Comparison of ENCODE assay signal across 17 mouse cellular contexts in genomic region chr2:32926330-32927075, GRCm38 (mm10). TPM values are rescaled to one million over a fixed set of nuclear protein-coding genes. Genes with fewer than 3 reads are reported as not detected.
DNase-seq lines count a peak whose midpoint lies in the region; ATAC-seq and TF ChIP-seq lines count a peak whose summit lies in the region.
"Had no signal": no experiment of that assay in that cellular context is flagged by ENCODE, and none has a peak within 500 bp of the region (broad histone marks: within the 10 kb centered on the region; RNA-seq: fewer than 3 reads in every experiment).

No protein-coding gene starts in this region.

- peak; percentile 29 for DNase-seq in cerebellum, adult 11 months
- DNase-seq in cerebellum, adult 8-10 months: no peak
- no peak for DNase-seq in lung, postnatal 25 days (ENCODE audit: low spot score)
- peak; percentile 59 for DNase-seq in thymus, adult 2 months
- no peak for DNase-seq in urinary bladder, postnatal 36 days (ENCODE audit: low spot score in 2 of 2)
- DNase-seq in adrenal gland, adult 2 months: no peak
- DNase-seq: gastrocnemius, postnatal 10 days; right cerebral cortex, adult 18-20 months had no signal

- no peak for ATAC-seq in lung, embryonic 15.5 days (ENCODE audit: borderline replicate concordance, extremely low read depth, low FRiP score, low TSS enrichment)
- ATAC-seq in megakaryocyte-erythroid progenitor cell, adult 5-6 weeks (replicated peaks; ENCODE audit: low FRiP score, low TSS enrichment, poor library complexity, severe bottlenecking): no peak
- ATAC-seq: intestine, embryonic 15.5 days had no signal

- H3K4me1 ChIP-seq in lung, embryonic 15.5 days: peaks cover 23% of the 10 kb centered on the region
- H3K4me1 ChIP-seq in thymus, adult 2 months (replicated peaks; ENCODE audit: control insufficient read depth, insufficient read depth, low read length): peaks cover 14% of the 10 kb centered on the region
- H3K4me1 ChIP-seq: intestine, embryonic 15.5 days; kidney, embryonic 15.5 days had no signal

- peak overlapping the region; percentile 95 for H3K27ac ChIP-seq in lung, embryonic 15.5 days
- H3K27ac ChIP-seq in thymus, adult 2 months (ENCODE audit: control insufficient read depth, insufficient read depth, low read length): no peak overlapping the region
- H3K27ac ChIP-seq: forebrain, embryonic 10.5 days; hindbrain, embryonic 10.5 days; intestine, embryonic 15.5 days; kidney, embryonic 15.5 days; liver, embryonic 15.5 days had no signal

- no peaks in the 10 kb centered on the region for H3K27me3 ChIP-seq in lung, embryonic 15.5 days
- H3K27me3 ChIP-seq in thymus, adult 2 months (ENCODE audit: control insufficient read depth, insufficient read depth, low read length): no peaks in the 10 kb centered on the region
- H3K27me3 ChIP-seq: intestine, embryonic 15.5 days; kidney, embryonic 15.5 days; liver, embryonic 15.5 days; stomach, embryonic 15.5 days had no signal

- WGBS in lung, embryonic 15.5 days: 81% methylated on average over 11 of the region's 12 CpGs
- 34% methylated on average over 12 of the region's 12 CpGs for WGBS in thymus, adult 2 months

- H3K4me3 ChIP-seq in lung, embryonic 15.5 days: no peak overlapping the region
- no peak overlapping the region for H3K4me3 ChIP-seq in thymus, adult 2 months (ENCODE audit: control insufficient read depth, insufficient read depth, low read length)
- H3K4me3 ChIP-seq: forebrain, embryonic 10.5 days; hindbrain, embryonic 10.5 days; intestine, embryonic 15.5 days; kidney, embryonic 15.5 days; liver, embryonic 15.5 days; megakaryocyte, embryonic 14.5 days; stomach, embryonic 15.5 days had no signal

- H3K9me3 ChIP-seq in lung, embryonic 15.5 days: no peaks in the 10 kb centered on the region
- H3K9me3 ChIP-seq: forebrain, embryonic 10.5 days; hindbrain, embryonic 10.5 days; intestine, embryonic 15.5 days; kidney, embryonic 15.5 days; liver, embryonic 15.5 days; megakaryocyte, embryonic 14.5 days; stomach, embryonic 15.5 days had no signal

- no peak for TF ChIP-seq POLR2A in thymus, adult 2 months (IDR thresholded peaks at IDR 0.05; ENCODE audit: control insufficient read depth, extremely low read depth, insufficient read depth, low read length, poor library complexity)

- no peak overlapping the region for H3K9ac ChIP-seq in lung, embryonic 15.5 days
- H3K9ac ChIP-seq: intestine, embryonic 15.5 days; kidney, embryonic 15.5 days; liver, embryonic 15.5 days; stomach, embryonic 15.5 days had no signal

- H3K36me3 ChIP-seq in lung, embryonic 15.5 days: peaks cover 41% of the 10 kb centered on the region
- no peaks in the 10 kb centered on the region for H3K36me3 ChIP-seq in thymus, adult 2 months (ENCODE audit: control insufficient read depth, insufficient read depth, low read length)

- H3K4me2 ChIP-seq in lung, embryonic 15.5 days: no peak overlapping the region
- H3K4me2 ChIP-seq: intestine, embryonic 15.5 days; kidney, embryonic 15.5 days; liver, embryonic 15.5 days; stomach, embryonic 15.5 days had no signal

- TF ChIP-seq CTCF in thymus, adult 2 months (IDR thresholded peaks at IDR 0.05; ENCODE audit: borderline replicate concordance, control insufficient read depth, extremely low read depth, insufficient read depth, low read length, poor library complexity): no peak

RNA-seq across cellular contexts. Expression of gene Rpl12, which starts 34.9 kb away (rescaled TPM):
- 164 and 167 TPM in 2 replicates for polyA plus RNA-seq in lung, embryonic 15.5 days (2015; fragmentation: Nextera tagmentation; extraction: Ambion mirVana)
- polyA plus RNA-seq in thymus, adult 2 months (2012; rRNA removed): 495 and 552 TPM in 2 replicates
- total RNA-seq in megakaryocyte-erythroid progenitor cell, adult 5-6 weeks (2014; fragmentation: Nextera tagmentation): 3,260 and 3,361 TPM in 2 replicates
- 3,030 and 3,103 TPM in 2 replicates for total RNA-seq in megakaryocyte-erythroid progenitor cell, adult 5-6 weeks (2017)
- 100 to 1,000 TPM; 136 to 149 TPM for total RNA-seq in adrenal gland, adult 2 months (2021)
- 146 and 165 TPM in 2 replicates for polyA plus RNA-seq in adrenal gland, adult 2 months (2012; rRNA removed)

RNA-seq across cellular contexts. Expression of gene Lrsam1, which starts 34.9 kb away (rescaled TPM):
- 7.5 and 9.7 TPM in 2 replicates for polyA plus RNA-seq in lung, embryonic 15.5 days (2015; fragmentation: Nextera tagmentation; extraction: Ambion mirVana)
- polyA plus RNA-seq in thymus, adult 2 months (2012; rRNA removed): 13.7 and 15.3 TPM in 2 replicates
- total RNA-seq in megakaryocyte-erythroid progenitor cell, adult 5-6 weeks (2014; fragmentation: Nextera tagmentation): 5.1 and 12.6 TPM in 2 replicates
- total RNA-seq in megakaryocyte-erythroid progenitor cell, adult 5-6 weeks (2017): 6.3 and 7.9 TPM in 2 replicates
- total RNA-seq in adrenal gland, adult 2 months (2021): 10 to 100 TPM; 18.0 to 25.6 TPM
- 24.8 and 26.0 TPM in 2 replicates for polyA plus RNA-seq in adrenal gland, adult 2 months (2012; rRNA removed)

RNA-seq across cellular contexts. Expression of gene Fam129b, which starts 50.6 kb away (rescaled TPM):
- polyA plus RNA-seq in lung, embryonic 15.5 days (2015; fragmentation: Nextera tagmentation; extraction: Ambion mirVana): 114 and 117 TPM in 2 replicates
- 20.8 and 22.9 TPM in 2 replicates for polyA plus RNA-seq in thymus, adult 2 months (2012; rRNA removed)
- 9.0 and 16.3 TPM in 2 replicates for total RNA-seq in megakaryocyte-erythroid progenitor cell, adult 5-6 weeks (2014; fragmentation: Nextera tagmentation)
- total RNA-seq in megakaryocyte-erythroid progenitor cell, adult 5-6 weeks (2017): 13.8 TPM in 2 replicates
- total RNA-seq in adrenal gland, adult 2 months (2021): 10 to 100 TPM; 14.8 to 27.4 TPM
- 20.1 and 21.6 TPM in 2 replicates for polyA plus RNA-seq in adrenal gland, adult 2 months (2012; rRNA removed)

RNA-seq across cellular contexts. Expression of gene Slc2a8, which starts 55.4 kb away (rescaled TPM):
- polyA plus RNA-seq in lung, embryonic 15.5 days (2015; fragmentation: Nextera tagmentation; extraction: Ambion mirVana): 20.8 and 22.5 TPM in 2 replicates
- polyA plus RNA-seq in thymus, adult 2 months (2012; rRNA removed): 29.8 and 32.6 TPM in 2 replicates
- total RNA-seq in megakaryocyte-erythroid progenitor cell, adult 5-6 weeks (2014; fragmentation: Nextera tagmentation): 15.5 and 27.2 TPM in 2 replicates
- total RNA-seq in megakaryocyte-erythroid progenitor cell, adult 5-6 weeks (2017): 3.4 and 4.8 TPM in 2 replicates
- 10 to 100 TPM; 14.1 to 23.9 TPM for total RNA-seq in adrenal gland, adult 2 months (2021)
- polyA plus RNA-seq in adrenal gland, adult 2 months (2012; rRNA removed): 525 and 573 TPM in 2 replicates

Comparison
In these comparisons a context has a peak if more than half of its experiments do, and no peak if none do; other contexts are left out.
1. DNase-seq: peak in cerebellum, adult 11 months (single experiment) and thymus, adult 2 months (single experiment); none in cerebellum, adult 8-10 months (single experiment), lung, postnatal 25 days (single experiment), urinary bladder, postnatal 36 days (0 of 2) and adrenal gland, adult 2 months (single experiment).